Mouse (Mus musculus) midbrain, embryonic 10.5 days (tissue): ENCODE data around the gene Ostm1. TPM values are rescaled to one million over a fixed set of nuclear protein-coding genes. Genes with fewer than 3 reads are reported as not detected.

Experiments
- DNase-seq: peaks from one replicate; pipeline ENCODE4 v3.0.0-alpha.2; 2017; ENCODE audit warnings: low spot score
- H3K27ac ChIP-seq: fragments of 300-500 bp; sonication (generic); replicated peaks from 2 replicates; pipeline ENCODE4 v1.5.1; 2016; ENCODE audit warnings: mild to moderate bottlenecking
- H3K27me3 ChIP-seq: fragments of 300-500 bp; sonication (generic); 2 replicates; pipeline ENCODE4 v1.6.1; 2016; ENCODE audit warnings: low read depth, mild to moderate bottlenecking; ENCODE audit not compliant: poor library complexity, severe bottlenecking
- H3K36me3 ChIP-seq: fragments of 300-500 bp; sonication (generic); 2 replicates; pipeline ENCODE4 v1.6.1; 2016; ENCODE audit warnings: mild to moderate bottlenecking, moderate library complexity
- H3K4me1 ChIP-seq: fragments of 300-500 bp; sonication (generic); 2 replicates; pipeline ENCODE4 v1.6.1; 2016
- H3K4me3 ChIP-seq: fragments of 300-500 bp; sonication (generic); 2 replicates; pipeline ENCODE4 v1.5.1; 2016; ENCODE audit warnings: mild to moderate bottlenecking, moderate library complexity
- H3K9me3 ChIP-seq: fragments of 300-500 bp; sonication (generic); replicated peaks from 2 replicates; pipeline ENCODE4 v1.6.1; 2016; ENCODE audit warnings: mild to moderate bottlenecking
- WGBS: fragments of 180-500 bp; shearing (Covaris S2); methylation state at CpG from one replicate; pipeline ENCODE4 v1.1.7; 2016; 5-methylcytosine and 5-hydroxymethylcytosine counted together
- polyA plus RNA-seq: library from polyadenylated mRNA; unstranded; fragments of >200 nt; fragmentation: Nextera tagmentation; extraction: Ambion mirVana; gene quantifications from 2 replicates; pipeline ENCODE4 v1.2.1, GENCODE M21; 2016

Gene Ostm1
- polyA plus RNA-seq = 22.8 and 26.7 TPM in 2 replicates

- peaks cover 100% of the 10 kb centered on the region for H3K27me3 ChIP-seq
- DNase-seq = peak; percentile 79
- under 1% methylated on average over 43 of the region's 43 CpGs for WGBS
These were observed at the start of gene Ostm1, which contains the start of gene Nr2e1 for GRCm38 (mm10) chr10:42583157-42583872. Gene Ostm1 (plus strand): TSS chr10:42583822. Gene Nr2e1 (minus strand): TSS chr10:42583632.

GRCm38 (mm10) chr10:42533836-42534453 is 49.7 kb upstream of the Ostm1 start:
- H3K27ac ChIP-seq = no peak overlapping the region

More at GRCm38 (mm10) chr10:42583157-42583872, at the start of gene Ostm1, which contains the start of gene Nr2e1:
- Histone ChIP-seq H3K9me3 (peaks cover 4% of the 10 kb centered on the region; the same call in 1 of the 2 replicates), H3K4me1 (peaks cover 84% of the 10 kb centered on the region), H3K4me3 (peak within 1 kb of the TSS; percentile 67), H3K36me3 (peaks cover 3% of the 10 kb centered on the region; the same call in 1 of the 2 replicates), H3K27ac (peak within 1 kb of the TSS; percentile 87)

GRCm38 (mm10) chr10:42537571-42538316 is 45.9 kb upstream of the Ostm1 start:
- Histone ChIP-seq H3K27ac (peak overlapping the region; percentile 42; the same call in 1 of the 2 replicates), H3K4me3 (no peak overlapping the region), H3K36me3 (peaks cover 28% of the 10 kb centered on the region), H3K27me3 (peaks cover 68% of the 10 kb centered on the region), H3K4me1 (peaks cover 25% of the 10 kb centered on the region), H3K9me3 (no peaks in the 10 kb centered on the region)
- DNase-seq = no peak
- 84% methylated on average over 9 of the region's 9 CpGs for WGBS

More at GRCm38 (mm10) chr10:42533836-42534453, 49.7 kb upstream of the Ostm1 start:
- Histone ChIP-seq H3K4me1 (0 out of 2 replicates have a peak, but pooled peaks cover 3% of the 10 kb centered on the region), H3K9me3 (no peaks in the 10 kb centered on the region), H3K27me3 (peaks cover 38% of the 10 kb centered on the region), H3K4me3 (no peak overlapping the region), H3K36me3 (peaks cover 55% of the 10 kb centered on the region)
- 93% methylated on average over 11 of the region's 11 CpGs for WGBS
- DNase-seq = no peak

GRCm38 (mm10) chr10:42545707-42546503 is 37.7 kb upstream of the Ostm1 start:
- DNase-seq = no peak
- no peak overlapping the region for H3K4me3 ChIP-seq
- H3K27ac ChIP-seq = no peak overlapping the region
- no peaks in the 10 kb centered on the region for H3K36me3 ChIP-seq
- H3K27me3 ChIP-seq = peaks cover 49% of the 10 kb centered on the region
- no peaks in the 10 kb centered on the region for H3K9me3 ChIP-seq
- WGBS = 83% methylated on average over 6 of the region's 6 CpGs
- H3K4me1 ChIP-seq = peaks cover 3% of the 10 kb centered on the region

GRCm38 (mm10) chr10:42546507-42546906 is 37.1 kb upstream of the Ostm1 start:
- WGBS = 96% methylated on average over 3 of the region's 3 CpGs
- Histone ChIP-seq H3K36me3 (no peaks in the 10 kb centered on the region), H3K27ac (no peak overlapping the region), H3K9me3 (no peaks in the 10 kb centered on the region), H3K4me1 (no peaks in the 10 kb centered on the region), H3K27me3 (peaks cover 49% of the 10 kb centered on the region), H3K4me3 (no peak overlapping the region)
- DNase-seq = no peak

GRCm38 (mm10) chr10:42559581-42560200 is 23.9 kb upstream of the Ostm1 start:
- 78% methylated on average over 5 of the region's 5 CpGs for WGBS
- H3K27me3 ChIP-seq = peaks cover 66% of the 10 kb centered on the region
- H3K9me3 ChIP-seq = no peaks in the 10 kb centered on the region
- peaks cover 21% of the 10 kb centered on the region; the same call in 1 of the 2 replicates for H3K36me3 ChIP-seq
- no peak overlapping the region for H3K27ac ChIP-seq
- no peak overlapping the region for H3K4me3 ChIP-seq
- peaks cover 9% of the 10 kb centered on the region for H3K4me1 ChIP-seq
- DNase-seq = no peak

GRCm38 (mm10) chr10:42562272-42562671 is 21.4 kb upstream of the Ostm1 start:
- Histone ChIP-seq H3K27me3 (peaks cover 81% of the 10 kb centered on the region), H3K4me3 (peak overlapping the region; percentile 16; the same call in 1 of the 2 replicates), H3K9me3 (no peaks in the 10 kb centered on the region), H3K36me3 (peaks cover 46% of the 10 kb centered on the region), H3K4me1 (no peaks in the 10 kb centered on the region), H3K27ac (no peak overlapping the region)
- WGBS = 5% methylated on average over 12 of the region's 12 CpGs
- peak; percentile 65 for DNase-seq

GRCm38 (mm10) chr10:42572567-42572966 is 11.1 kb upstream of the Ostm1 start:
- no peaks in the 10 kb centered on the region for H3K9me3 ChIP-seq
- no peak overlapping the region for H3K27ac ChIP-seq
- DNase-seq = no peak
- 3% methylated on average over 20 of the region's 20 CpGs for WGBS
- peak overlapping the region; percentile 27 for H3K4me3 ChIP-seq
- peaks cover 30% of the 10 kb centered on the region for H3K36me3 ChIP-seq
- peaks cover 34% of the 10 kb centered on the region for H3K4me1 ChIP-seq
- H3K27me3 ChIP-seq = peaks cover 100% of the 10 kb centered on the region

- H3K4me1 ChIP-seq = peaks cover 38% of the 10 kb centered on the region
- H3K4me3 ChIP-seq = peak overlapping the region; percentile 27
- no peaks in the 10 kb centered on the region for H3K9me3 ChIP-seq
- peaks cover 28% of the 10 kb centered on the region for H3K36me3 ChIP-seq
- peak; percentile 49 for DNase-seq
- peaks cover 100% of the 10 kb centered on the region for H3K27me3 ChIP-seq
- 1% methylated on average over 15 of the region's 15 CpGs for WGBS
- H3K27ac ChIP-seq = no peak overlapping the region
These were observed 10.7 kb upstream of the Ostm1 start for GRCm38 (mm10) chr10:42572971-42573370.

GRCm38 (mm10) chr10:42574639-42575038 is 9.0 kb upstream of the Ostm1 start:
- H3K4me3 ChIP-seq = no peak overlapping the region
- H3K9me3 ChIP-seq = no peaks in the 10 kb centered on the region
- DNase-seq = no peak
- no peak overlapping the region for H3K27ac ChIP-seq
- peaks cover 55% of the 10 kb centered on the region for H3K4me1 ChIP-seq
- peaks cover 100% of the 10 kb centered on the region for H3K27me3 ChIP-seq
- H3K36me3 ChIP-seq = peaks cover 26% of the 10 kb centered on the region
- WGBS = 8% methylated on average over 10 of the region's 10 CpGs

GRCm38 (mm10) chr10:42577525-42578280 is 5.9 kb upstream of the Ostm1 start:
- H3K4me3 ChIP-seq = peak overlapping the region; percentile 67

More at GRCm38 (mm10) chr10:42577525-42578280, 5.9 kb upstream of the Ostm1 start:
- Histone ChIP-seq H3K27ac (peak overlapping the region; percentile 49), H3K9me3 (no peaks in the 10 kb centered on the region), H3K27me3 (peaks cover 100% of the 10 kb centered on the region), H3K36me3 (peaks cover 5% of the 10 kb centered on the region; the same call in 1 of the 2 replicates), H3K4me1 (peaks cover 74% of the 10 kb centered on the region)
- no peak for DNase-seq
- under 1% methylated on average over 15 of the region's 15 CpGs for WGBS
